Mouse (Mus musculus): ENCODE data around the gene Pou3f1. TPM values are rescaled to one million over a fixed set of nuclear protein-coding genes. Genes with fewer than 3 reads are reported as not detected.

Gene Pou3f1
- polyA plus RNA-seq, 1 experiment: 0.52 TPM

GRCm38 (mm10) chr4:124708200-124708517 lies 51.6 kb downstream of the Pou3f1 start:
- Histone ChIP-seq H3K4me3 (ENCODE audit: insufficient read depth, low read depth, low read length) (0 out of 2 replicates have a peak overlapping the region, but pooled peaks have one; percentile 63), H3K27ac (replicated peaks; ENCODE audit: low read depth, low read length) (peak overlapping the region; percentile 48; the same call in 1 of the 2 replicates), H3K4me1 (ENCODE audit: control insufficient read depth, insufficient read depth, insufficient read length, low read length) (peaks cover 14% of the 10 kb centered on the region)

- H3K27ac ChIP-seq (replicated peaks; ENCODE audit: low read depth, low read length): peak overlapping the region; percentile 95
- peak overlapping the region; percentile 63 for H3K4me3 ChIP-seq (ENCODE audit: insufficient read depth, low read depth, low read length)
- peaks cover 11% of the 10 kb centered on the region for H3K4me1 ChIP-seq (ENCODE audit: control insufficient read depth, insufficient read depth, insufficient read length, low read length)
Observed at GRCm38 (mm10) chr4:124708518-124709477, 52.2 kb downstream of the Pou3f1 start.

GRCm38 (mm10) chr4:124709961-124710446 lies 53.4 kb downstream of the Pou3f1 start:
- peaks cover 4% of the 10 kb centered on the region for H3K4me1 ChIP-seq (ENCODE audit: control insufficient read depth, insufficient read depth, insufficient read length, low read length)
- peak overlapping the region; percentile 29 for H3K4me3 ChIP-seq (ENCODE audit: insufficient read depth, low read depth, low read length)
- peak overlapping the region; percentile 57 for H3K27ac ChIP-seq (replicated peaks; ENCODE audit: low read depth, low read length)

Other genes with a start within 250 kb of the Pou3f1 start
- gene 3100002H09Rik, start 46.0 kb upstream of the Pou3f1 start, polyA plus RNA-seq (2012; ENCODE audit: insufficient read depth, insufficient read length, missing spikeins): not detected in 2 replicates
- 20.9 and 27.6 TPM in 2 replicates for gene Utp11, start 36.8 kb downstream of the Pou3f1 start, polyA plus RNA-seq (2012; ENCODE audit: insufficient read depth, insufficient read length, missing spikeins)
- gene Fhl3, start 43.9 kb downstream of the Pou3f1 start, polyA plus RNA-seq (2012; ENCODE audit: insufficient read depth, insufficient read length, missing spikeins): 10.7 and 14.1 TPM in 2 replicates
- 19.2 and 21.2 TPM in 2 replicates for gene Sf3a3, start 58.0 kb downstream of the Pou3f1 start, polyA plus RNA-seq (2012; ENCODE audit: insufficient read depth, insufficient read length, missing spikeins)
- 9.0 and 15.7 TPM in 2 replicates for gene Inpp5b, start 85.0 kb downstream of the Pou3f1 start, polyA plus RNA-seq (2012; ENCODE audit: insufficient read depth, insufficient read length, missing spikeins)
- gene Mtf1, start 145.3 kb downstream of the Pou3f1 start, polyA plus RNA-seq (2012; ENCODE audit: insufficient read depth, insufficient read length, missing spikeins): 6.2 and 6.9 TPM in 2 replicates
- gene Yrdc, start 193.9 kb downstream of the Pou3f1 start, polyA plus RNA-seq (2012; ENCODE audit: insufficient read depth, insufficient read length, missing spikeins): 15.8 and 17.4 TPM in 2 replicates
- gene 1110065P20Rik, start 194.4 kb downstream of the Pou3f1 start, polyA plus RNA-seq (2012; ENCODE audit: insufficient read depth, insufficient read length, missing spikeins): 37.8 and 44.1 TPM in 2 replicates
- gene Maneal, start 205.4 kb downstream of the Pou3f1 start, polyA plus RNA-seq (2012; ENCODE audit: insufficient read depth, insufficient read length, missing spikeins): 0.42 TPM in 1 of 2 replicates, not detected in the other
- not detected in 2 replicates for gene Epha10, start 224.1 kb downstream of the Pou3f1 start, polyA plus RNA-seq (2012; ENCODE audit: insufficient read depth, insufficient read length, missing spikeins)

All from brown adipose tissue, adult 24 weeks (tissue).